Mouse (Mus musculus) CH12F3 (cell line): ENCODE data around the gene Ttc23.

Source experiments
- in situ Hi-C: fragments of 300-500 bp; cut with MboI; formaldehyde crosslinking; loops from 2 replicates; pipeline ENCODE4 v1.14.3; 2020; ENCODE audit warnings: low sequenced_read_pairs

Gene Ttc23

GRCm38 (mm10) chr7:67791256-67791655 lies 144.0 kb downstream of the Ttc23 start:
- in situ Hi-C loops, result loop anchor here (25.0 kb wide), 1 partner anchor 521 kb away; no protein-coding TSS in a partner anchor

- in situ Hi-C loops, result loop anchor here (25.0 kb wide), 1 partner anchor 519 kb away; no protein-coding TSS in a partner anchor
These were observed 146.2 kb downstream of the Ttc23 start for GRCm38 (mm10) chr7:67793449-67793848.

GRCm38 (mm10) chr7:67797065-67797464 lies 149.9 kb downstream of the Ttc23 start:
- in situ Hi-C loops, result loop anchor here (25.0 kb wide), 1 partner anchor 515 kb away; no protein-coding TSS in a partner anchor

GRCm38 (mm10) chr7:67798476-67798875 lies 151.3 kb downstream of the Ttc23 start:
- in situ Hi-C loops, result loop anchor here (25.0 kb wide), 1 partner anchor 514 kb away; no protein-coding TSS in a partner anchor

- in situ Hi-C loops, result loop anchor here (10.0 kb wide), 1 partner anchor 334 kb away; no protein-coding TSS in a partner anchor
These were observed 153.3 kb downstream of the Ttc23 start for GRCm38 (mm10) chr7:67800547-67800946.

- in situ Hi-C loops, result loop anchor here (10.0 kb wide), 1 partner anchor 334 kb away; no protein-coding TSS in a partner anchor
These were observed 153.8 kb downstream of the Ttc23 start for GRCm38 (mm10) chr7:67801022-67801421.

GRCm38 (mm10) chr7:67803015-67803856 lies 156.0 kb downstream of the Ttc23 start:
- in situ Hi-C loops, result loop anchor here (10.0 kb wide), 1 partner anchor 332 kb away; no protein-coding TSS in a partner anchor

- in situ Hi-C loops, result loop anchor here (10.0 kb wide), 1 partner anchor 331 kb away; no protein-coding TSS in a partner anchor
These were observed 156.6 kb downstream of the Ttc23 start for GRCm38 (mm10) chr7:67803857-67804215.
